Mouse (Mus musculus) brain, embryonic 14.5 days (tissue): Measurements from ENCODE around the gene Prpf6. TPM values are rescaled to one million over a fixed set of nuclear protein-coding genes. Genes with fewer than 3 reads are reported as not detected.

Experiments
- DNase-seq: peaks from one replicate; pipeline ENCODE4 v3.0.0-alpha.2; 2011; ENCODE audit warnings: low read depth
- CTCF ChIP-seq: fragments of 200-500 bp; IDR thresholded peaks from 2 replicates; pipeline ENCODE4 v1.5.1; 2012; ENCODE audit warnings: inconsistent platforms, mild to moderate bottlenecking, moderate library complexity, borderline replicate concordance; ENCODE audit not compliant: insufficient read depth, insufficient read length; ENCODE audit errors: extremely low read depth
- POLR2A ChIP-seq: fragments of 200-500 bp; IDR thresholded peaks from 2 replicates; pipeline ENCODE4 v1.6.1; 2012; ENCODE audit warnings: mild to moderate bottlenecking, inconsistent platforms, borderline replicate concordance; ENCODE audit not compliant: poor library complexity, insufficient read depth, insufficient read length, severe bottlenecking; ENCODE audit errors: extremely low read depth
- polyA plus RNA-seq: library from polyadenylated mRNA; depleted of rRNA; stranded (reverse); fragments of >200 nt; gene quantifications from 2 replicates; pipeline ENCODE4 v1.2.3, GENCODE M21; 2012

Prpf6 gene
- polyA plus RNA-seq, 1 experiment = 44.4 TPM

DNA sequence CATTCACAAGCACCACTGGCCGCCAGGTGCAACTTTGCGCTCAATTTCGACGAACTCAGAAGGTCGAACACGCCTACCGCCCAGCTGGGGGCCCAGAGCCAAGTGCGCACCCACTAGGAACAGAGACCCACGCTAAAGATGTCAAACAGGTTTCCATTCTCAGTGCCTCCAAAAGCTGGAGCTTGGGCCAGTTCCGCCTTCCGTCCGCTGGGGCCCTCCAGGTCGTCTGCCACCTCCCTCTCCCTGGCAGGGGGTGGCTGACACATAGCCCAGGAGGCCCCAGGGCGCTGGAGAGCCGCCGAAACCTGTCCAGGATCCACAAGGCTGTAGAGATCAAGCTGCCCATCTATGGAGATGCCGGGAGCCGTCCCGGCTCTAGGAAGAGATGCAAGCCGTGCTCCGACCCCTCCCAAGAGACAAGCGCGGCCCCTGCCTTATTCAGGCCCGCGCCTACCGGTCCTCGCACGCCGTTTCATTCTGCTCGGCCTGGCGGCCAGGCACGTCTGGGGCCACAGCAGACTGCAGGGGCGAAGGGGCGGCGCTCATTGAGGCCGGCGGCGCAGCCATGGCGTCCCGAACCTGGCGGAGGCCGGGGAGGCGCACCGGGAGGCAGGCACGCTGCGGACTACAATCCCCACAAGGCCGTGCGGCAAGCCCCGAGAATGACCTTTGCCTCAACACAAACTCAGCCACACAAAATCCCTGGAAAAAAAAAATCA is 10.1 kb upstream of the Prpf6 start:
- peak; percentile 89 for DNase-seq
- TF ChIP-seq CTCF = no peak
- peak; percentile 72 for TF ChIP-seq POLR2A

DNA sequence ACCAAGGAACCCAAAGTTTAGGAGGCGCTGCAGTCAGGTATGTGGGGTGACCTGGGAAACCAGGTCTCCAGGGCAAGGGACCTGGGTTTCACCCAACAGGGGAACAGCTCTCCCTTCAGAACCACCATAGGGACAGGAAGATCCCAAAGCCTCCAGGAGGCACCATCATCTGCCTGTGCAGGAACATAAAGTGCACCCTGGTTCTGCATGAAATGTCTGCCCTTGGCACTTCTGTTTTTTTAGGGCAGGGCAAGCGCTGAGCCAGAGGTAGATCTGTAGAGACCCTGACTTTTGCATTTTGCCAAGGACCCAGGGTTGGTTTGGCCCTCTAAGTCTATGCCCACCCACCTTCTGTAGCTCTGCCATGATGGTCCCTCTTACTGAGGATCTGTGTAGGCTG is 9.3 kb upstream of the Prpf6 start:
- no peak for TF ChIP-seq POLR2A
- TF ChIP-seq CTCF = no peak
- DNase-seq = no peak

DNA sequence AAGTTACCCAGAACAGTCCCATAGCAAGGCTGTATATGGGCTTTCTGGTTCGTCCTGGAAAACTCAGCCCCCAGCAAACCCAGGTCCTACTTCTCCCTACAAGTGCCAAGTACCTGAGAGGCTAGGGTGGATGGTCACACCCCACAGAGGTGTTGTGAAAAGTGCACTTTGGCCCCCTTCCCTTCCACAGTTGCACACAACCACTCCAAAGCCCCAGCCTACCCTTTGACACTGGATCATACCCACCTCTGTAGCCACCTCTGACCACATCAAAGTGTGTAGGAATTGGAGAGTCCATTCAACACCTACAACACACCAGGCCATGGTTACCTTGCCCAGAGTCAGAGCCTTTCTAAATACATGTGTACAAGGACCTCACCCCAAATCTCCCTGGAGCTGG is 8.7 kb upstream of the Prpf6 start:
- TF ChIP-seq CTCF (no peak), POLR2A (no peak)
- DNase-seq = no peak

DNA sequence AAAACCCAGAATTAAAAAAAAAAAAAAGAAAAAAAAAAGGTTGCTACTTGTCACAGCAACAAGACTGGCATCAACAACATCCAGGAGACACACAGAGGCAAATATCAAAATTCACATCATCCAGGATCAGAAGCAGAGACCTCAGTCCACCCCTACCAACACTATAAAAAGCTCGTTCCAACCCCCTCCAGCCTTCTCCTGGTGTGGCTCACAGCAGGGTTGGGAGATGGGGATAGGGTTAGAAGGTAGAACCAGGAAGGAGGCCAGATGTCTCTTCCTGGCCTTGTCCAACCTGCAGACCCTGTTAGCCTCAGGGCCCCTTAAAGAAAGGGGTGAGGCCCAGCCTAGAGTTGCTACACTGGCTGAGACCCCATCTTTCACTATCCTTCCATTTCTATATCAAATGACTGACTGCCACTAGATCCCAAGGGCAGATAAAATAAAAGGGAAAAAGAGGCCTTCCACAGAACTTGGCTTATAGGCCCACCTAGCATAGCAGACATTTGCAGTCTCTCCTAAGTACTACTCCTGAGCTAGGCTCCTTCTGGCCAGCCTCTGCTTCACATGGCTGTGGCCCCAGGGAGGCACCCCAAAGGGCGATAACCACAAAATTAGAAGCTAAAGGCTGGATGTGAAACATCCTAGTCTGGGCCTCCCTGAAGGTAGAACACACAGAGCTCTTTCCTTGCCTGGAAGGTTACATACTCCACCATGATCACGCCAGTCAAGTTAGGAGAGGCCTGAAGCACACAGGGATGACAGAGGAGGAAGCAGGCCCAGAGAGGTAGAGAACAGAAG is 8.0 kb upstream of the Prpf6 start:
- TF ChIP-seq POLR2A (no peak), CTCF (no peak)
- no peak for DNase-seq

DNA sequence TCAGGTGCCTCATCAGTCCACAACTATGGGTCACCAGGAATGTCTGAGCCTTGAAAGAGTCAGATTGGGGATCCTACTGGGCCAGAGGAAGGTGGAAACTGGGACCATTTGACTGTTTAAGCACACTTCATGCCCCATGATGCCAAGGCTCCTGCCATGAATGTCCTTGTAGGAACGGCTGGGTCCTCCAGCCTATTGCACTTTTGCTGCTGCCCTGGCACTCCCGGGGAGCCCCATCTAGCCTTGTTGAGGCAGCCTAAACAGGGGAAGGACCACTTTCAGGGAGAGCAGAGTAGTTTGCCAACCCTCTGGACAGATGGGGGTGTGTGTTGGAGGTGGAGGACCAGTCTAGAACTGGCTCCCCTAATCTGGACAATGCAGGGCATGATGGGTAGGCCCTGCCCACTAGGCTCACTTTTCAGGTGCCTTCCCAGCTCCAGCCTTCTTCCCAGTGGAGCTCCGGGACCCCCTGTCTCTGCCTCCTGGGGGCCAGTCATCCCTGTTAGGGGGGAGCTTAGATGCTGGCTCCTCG is 7.2 kb upstream of the Prpf6 start, which contains the start of gene Uckl1:
Uckl1 (minus strand) TSS at position 482 of the 532 bp plus-strand sequence.
- no peak for DNase-seq
- TF ChIP-seq POLR2A = no peak
- no peak for TF ChIP-seq CTCF

DNA sequence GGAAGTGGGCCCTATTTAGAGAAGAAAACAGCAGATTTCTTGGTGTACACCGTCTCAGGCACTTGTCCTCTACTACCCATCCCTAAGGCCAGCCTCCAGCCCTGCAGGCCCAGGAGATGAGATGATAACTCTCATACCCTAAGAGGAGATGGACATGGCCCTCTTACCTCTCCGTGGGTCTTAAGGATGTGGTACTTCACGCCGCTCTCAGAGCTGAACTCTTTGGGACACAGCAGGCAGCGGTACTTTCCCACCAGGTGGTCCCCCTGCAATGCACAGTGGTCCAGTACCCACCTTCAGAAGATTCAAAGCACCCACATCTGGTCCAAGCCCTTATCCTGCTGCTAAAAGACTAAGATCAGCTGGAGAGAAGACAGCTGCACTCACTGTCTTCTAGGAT is 6.2 kb upstream of the Prpf6 start:
- no peak for TF ChIP-seq CTCF
- no peak for TF ChIP-seq POLR2A
- no peak for DNase-seq

DNA sequence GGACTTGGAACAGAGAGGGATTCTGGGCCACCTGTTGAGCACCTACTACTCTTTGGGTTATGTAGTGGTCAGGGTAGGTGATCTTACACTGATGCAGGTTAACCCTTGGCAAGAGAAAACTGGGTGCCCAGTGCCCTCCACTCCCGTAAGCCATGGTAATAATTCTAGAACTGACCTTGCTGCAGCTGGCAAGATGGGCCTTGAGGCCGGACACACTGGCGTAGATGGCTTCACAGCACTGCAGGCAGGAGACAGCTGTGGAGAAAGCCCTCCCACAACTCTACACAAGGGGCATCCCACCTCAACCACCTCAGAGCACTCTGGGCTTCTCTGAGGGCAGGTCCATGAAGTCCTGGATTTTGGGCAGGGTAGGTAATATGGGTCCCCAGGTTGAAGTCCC is 5.5 kb upstream of the Prpf6 start:
- no peak for TF ChIP-seq CTCF
- TF ChIP-seq POLR2A = no peak
- no peak for DNase-seq

DNA sequence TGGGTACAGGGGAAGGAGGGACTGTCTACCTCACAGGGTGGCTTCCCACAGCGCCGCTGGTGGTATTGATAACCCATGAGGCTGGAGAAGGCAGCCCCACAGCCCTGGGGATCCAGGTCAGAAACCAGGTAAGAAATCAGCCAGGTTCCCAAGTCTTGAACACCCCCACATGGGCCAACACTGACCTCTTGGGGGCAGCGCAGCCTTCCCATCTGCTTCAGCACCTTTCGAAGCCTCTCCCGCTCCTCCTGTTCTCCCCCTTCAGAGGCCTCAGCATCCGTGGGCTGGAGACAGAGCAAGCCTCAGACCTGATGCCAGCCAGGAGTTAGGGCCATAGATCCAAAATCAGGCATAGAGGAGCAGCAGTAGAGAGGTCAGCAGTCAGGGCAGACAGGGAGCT is 3.9 kb upstream of the Prpf6 start:
- TF ChIP-seq CTCF = 0 out of 2 replicates have a peak, but pooled peaks have one; percentile 2
- no peak for TF ChIP-seq POLR2A
- DNase-seq = no peak

DNA sequence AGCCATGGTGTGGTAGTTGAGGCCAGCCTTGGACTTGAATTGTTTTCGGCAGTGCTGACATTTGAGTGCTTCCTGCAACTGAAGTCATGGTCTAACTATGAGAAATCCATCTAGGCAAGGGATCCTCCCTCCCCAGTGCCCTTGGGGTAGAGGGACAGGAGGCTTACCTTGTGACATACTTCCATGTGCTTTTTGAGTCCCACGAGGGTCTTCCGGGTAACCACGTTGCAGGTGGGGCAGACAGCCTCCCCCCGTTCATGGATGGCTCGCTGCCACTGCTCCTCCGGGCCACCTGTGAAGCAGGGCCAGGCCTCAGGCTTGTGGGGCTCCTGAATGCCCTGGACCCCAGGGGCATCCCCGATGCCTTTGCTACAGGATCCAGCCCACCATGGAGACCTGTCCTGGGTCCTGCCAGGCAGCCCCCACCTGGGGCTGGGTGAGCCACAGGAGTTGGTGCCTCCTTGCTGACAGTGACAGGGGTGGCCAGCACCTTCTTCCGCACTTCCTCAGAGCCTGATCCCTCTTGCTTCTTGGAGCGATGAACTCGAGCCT is 3.4 kb upstream of the Prpf6 start:
- TF ChIP-seq POLR2A = no peak
- TF ChIP-seq CTCF = no peak
- DNase-seq = no peak

DNA sequence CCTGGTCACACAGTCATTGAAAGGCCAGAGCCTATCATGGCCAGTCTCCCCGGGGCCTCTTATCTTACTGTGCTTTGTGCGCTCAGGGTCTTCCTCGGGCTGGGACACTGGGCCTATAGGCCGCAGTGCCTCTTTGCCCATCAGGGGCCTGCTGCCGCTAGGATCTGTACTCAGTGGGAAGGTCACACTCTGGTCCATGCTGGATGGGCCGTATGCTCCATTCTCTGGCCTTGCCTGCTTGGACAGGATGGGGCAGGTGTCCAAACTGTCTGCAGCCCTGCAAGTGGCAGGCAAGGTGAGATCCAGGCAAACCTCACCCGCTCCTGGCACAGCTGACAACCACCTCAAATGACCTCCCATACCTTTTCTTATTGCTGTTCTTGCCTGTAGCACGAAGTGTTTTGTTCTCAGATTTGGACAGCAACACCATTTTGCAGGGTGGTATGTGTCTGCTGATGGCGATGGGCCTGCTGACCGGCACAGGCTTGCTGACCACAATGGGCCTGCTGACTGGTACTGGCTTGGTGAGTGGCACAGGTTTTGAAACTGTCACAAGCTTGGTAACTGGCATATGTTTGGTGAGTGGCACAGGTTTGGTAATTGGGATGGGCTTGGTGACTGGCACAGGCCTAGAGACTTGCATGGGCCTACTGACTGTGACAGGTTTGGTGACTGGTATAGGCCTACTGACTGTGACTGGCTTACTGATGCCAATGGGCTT is 2.5 kb upstream of the Prpf6 start:
- TF ChIP-seq POLR2A (no peak), CTCF (no peak)
- no peak for DNase-seq

DNA sequence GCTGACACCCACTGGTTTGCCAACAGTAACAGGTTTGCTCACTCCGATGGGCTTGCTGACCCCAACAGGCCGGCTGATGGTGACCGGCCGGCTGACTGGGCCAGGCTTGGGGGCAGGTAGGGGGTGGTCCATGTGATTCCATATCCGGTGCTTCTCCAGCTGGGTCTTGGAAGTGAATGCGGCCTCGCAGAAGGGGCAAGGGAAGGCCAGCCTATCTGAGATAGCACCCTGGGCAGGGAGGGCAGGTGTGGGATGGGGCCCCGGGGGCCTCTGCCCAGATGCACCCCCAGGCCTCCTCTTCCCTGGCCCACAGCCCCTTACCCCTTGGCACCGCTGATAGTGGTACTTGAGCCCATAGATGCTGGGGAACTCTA is 1.9 kb upstream of the Prpf6 start:
- no peak for DNase-seq
- no peak for TF ChIP-seq POLR2A
- TF ChIP-seq CTCF = no peak
